Mouse (Mus musculus): ENCODE results near the gene Mis12. TPM values are rescaled to one million over a fixed set of nuclear protein-coding genes. Genes with fewer than 3 reads are reported as not detected.

Gene Mis12
- 10 to 100 TPM; 13.0 to 18.3 TPM for total RNA-seq (2023)

DNA sequence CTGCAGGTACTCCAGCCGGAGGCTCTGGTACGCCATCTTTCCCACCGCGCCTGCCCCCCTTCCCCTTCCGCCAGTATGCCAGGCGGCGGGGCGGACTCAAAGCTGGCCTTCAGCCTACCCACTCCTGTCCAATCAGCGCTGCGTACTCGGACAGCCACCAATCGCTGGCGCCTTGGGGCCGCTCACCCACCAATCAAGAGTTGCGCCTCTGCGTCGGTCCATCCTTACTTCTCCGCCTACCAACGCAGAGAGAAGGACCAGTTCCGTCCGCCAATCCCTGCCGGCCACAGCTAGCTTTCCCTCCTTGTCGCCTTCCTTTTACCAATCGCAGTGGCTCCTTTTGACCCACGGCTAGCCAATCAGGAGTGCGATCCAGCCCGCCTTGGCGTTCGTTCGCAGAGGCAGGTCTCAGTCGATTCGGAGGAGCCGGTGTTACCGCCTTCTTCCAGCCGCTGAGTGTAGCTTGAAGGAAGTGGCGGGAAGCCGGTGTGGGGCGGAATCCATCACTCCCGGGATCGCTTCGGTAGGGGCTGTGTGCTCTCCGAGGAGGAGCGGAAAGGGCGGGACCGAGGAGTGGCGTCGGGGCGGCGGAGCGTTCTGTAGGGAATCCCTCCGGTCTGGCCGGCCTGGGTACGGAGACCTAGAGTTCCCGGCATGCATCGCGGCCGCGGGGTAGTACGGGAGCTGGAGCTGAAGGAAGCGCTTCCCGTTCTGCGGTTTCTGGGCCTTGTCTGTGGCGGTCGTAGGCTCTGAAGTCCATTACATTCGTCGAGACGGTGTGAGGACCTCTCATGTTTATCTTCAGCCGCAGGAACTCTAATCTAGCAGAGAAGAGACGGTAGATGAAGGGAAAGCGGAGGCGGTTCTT lies at the start of gene Mis12, which contains the start of gene Derl2:
Gene Mis12 (plus strand): TSS at position 411 of the 868 bp plus-strand sequence.
Gene Derl2 (minus strand): TSS at position 641 of the 868 bp plus-strand sequence.

DNA sequence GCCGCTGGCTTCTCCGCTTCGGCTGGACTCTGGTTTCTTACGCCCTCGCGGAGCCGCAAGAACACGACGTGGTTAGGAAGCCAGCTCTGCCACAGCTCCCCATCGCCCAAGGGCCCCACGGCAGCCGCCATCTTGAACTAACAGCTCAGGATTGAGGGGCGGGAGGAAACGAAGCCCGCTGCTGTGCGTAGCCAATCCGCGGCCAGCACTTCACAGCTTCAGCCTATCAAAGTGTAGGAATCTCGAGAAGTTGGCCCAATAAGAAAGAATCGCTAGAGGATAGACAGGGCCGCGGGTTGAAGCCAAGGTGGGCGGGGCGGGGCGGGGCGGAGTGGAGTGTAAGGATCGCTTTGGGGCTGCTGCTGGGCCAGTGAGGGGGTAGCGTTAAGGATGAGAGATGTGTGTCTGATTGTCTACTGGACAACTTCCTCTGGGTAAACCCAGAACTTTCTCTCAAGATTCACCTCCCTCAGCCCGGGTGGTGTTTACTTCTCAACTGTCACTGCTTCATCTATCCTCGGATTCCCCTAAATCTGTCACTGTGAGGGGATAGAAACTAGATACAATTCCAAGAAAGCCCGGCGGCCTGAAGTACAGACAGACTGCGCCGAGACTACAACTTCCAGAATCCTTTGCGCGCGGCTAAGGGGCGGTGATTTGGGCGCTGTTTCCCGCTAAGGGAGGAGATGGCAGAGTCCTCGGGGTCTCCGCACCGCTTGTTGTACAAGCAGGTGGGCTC lies 49.4 kb upstream of the Mis12 start, which contains the start of the genes Nup88 and Rpain:
Gene Nup88 (minus strand): TSS at position 153 of the 739 bp plus-strand sequence.
Gene Rpain (plus strand): TSS at position 393 of the 739 bp plus-strand sequence.

DNA sequence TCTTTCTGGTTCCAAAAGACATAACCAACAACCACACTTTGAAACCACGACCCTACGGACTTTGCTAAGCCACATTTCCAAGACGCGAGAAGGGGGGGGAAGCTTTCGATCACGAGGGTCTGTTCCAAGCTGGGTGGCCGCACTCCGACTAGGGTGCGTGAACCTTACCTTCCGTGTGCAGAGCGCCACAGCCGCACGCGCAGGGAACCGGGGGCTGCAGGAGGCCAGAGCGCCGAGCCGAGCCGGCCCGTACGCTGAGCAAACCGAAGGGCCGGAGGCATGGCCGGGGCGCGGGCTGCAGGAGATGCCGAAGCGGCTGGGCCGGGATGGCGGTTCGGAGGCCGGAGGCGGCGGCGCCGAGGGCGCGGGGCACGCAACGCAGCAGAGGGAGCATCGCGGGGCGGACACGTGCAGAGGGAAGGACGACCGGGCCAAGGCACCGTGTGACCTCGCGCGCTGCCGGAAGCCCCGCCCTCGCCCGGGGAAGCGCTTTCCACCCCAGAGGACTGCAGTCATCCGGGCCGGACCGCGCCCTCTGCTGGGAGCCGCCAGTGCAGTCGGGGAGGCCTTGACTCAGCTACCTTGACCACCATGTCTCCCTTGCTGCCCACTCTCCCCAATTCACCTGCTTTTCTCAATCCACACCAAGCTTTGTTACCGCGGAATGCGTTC lies 36.7 kb upstream of the Mis12 start, which contains the start of gene C1qbp:
Gene C1qbp (minus strand): TSS at position 470 of the 672 bp plus-strand sequence.

DNA sequence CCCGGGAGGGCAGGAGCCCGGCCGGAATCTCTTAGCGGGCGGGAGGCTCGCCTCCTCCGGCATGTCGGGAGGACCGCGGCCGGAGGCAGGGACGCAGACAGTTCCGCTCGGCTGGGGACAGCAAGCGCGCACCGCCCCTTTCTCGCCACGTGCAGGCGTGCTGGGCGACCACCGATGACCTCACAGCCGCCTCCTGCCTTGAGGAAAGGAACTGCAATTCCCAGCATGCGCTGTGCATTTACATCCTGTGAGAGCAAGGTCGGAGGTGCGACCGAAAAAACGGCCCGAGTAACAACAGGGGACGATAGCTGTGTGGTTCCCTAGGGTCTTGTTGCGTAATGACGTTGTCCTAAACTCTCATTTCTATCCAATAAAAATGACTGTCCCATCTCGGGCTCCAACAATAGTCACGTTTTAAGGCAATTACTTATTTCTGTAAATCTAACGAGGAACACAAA lies 15.1 kb upstream of the Mis12 start, which contains the start of gene Dhx33:
Gene Dhx33 (minus strand): TSS at position 122 of the 458 bp plus-strand sequence.

DNA sequence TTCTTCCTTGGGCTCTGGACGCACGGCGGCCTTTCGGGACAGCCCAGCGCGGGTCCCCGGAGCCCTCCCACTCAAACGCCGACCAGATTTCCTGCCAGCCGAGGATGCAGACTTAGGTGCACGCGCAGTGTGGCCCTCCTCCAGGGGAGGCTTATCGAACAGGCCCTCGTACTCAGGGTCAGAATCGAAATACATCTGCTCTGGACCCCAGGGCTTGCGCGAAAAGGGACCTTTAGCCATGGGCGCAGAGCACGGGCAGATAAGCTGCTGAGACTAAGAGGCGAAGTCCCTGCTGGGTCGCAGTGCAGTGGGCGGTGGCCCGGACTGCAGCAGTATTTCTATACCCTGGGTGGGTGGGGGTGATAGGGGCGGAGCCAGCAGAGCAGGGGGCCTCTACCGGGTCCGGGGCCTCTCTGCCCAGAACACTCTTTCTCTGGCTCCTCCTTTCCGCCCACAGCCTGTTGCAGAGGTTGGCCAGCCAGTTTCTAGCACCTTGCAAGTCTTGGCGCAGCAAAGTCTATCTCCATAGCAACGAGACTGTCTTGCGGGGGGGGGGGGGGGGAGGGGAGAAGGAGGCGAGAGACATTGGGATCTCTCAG lies 13.9 kb downstream of the Mis12 start, which contains the start of gene 6330403K07Rik:
Gene 6330403K07Rik (minus strand): TSS at position 351 of the 599 bp plus-strand sequence.

Other genes with a start within 250 kb of the Mis12 start
- 1 to 10 TPM; 4.6 to 5.6 TPM for gene Scimp, start 207.0 kb upstream of the Mis12 start, total RNA-seq (2023)
- gene Rabep1, start 174.8 kb upstream of the Mis12 start, total RNA-seq (2023) = 10 to 100 TPM; 32.1 to 34.3 TPM
- 10 to 100 TPM; 56.3 to 65.5 TPM for gene Nup88, start 49.6 kb upstream of the Mis12 start, total RNA-seq (2023)
- gene Rpain, start 49.4 kb upstream of the Mis12 start, total RNA-seq (2023) = 10 to 100 TPM; 30.3 to 36.2 TPM
- gene C1qbp, start 36.6 kb upstream of the Mis12 start, total RNA-seq (2023) = 10 to 100 TPM; 55.7 to 60.5 TPM
- 10 to 100 TPM; 18.1 to 21.5 TPM for gene Dhx33, start 15.2 kb upstream of the Mis12 start, total RNA-seq (2023)
- 10 to 100 TPM; 39.1 to 44.5 TPM for gene Derl2, start 230 bp downstream of the Mis12 start, total RNA-seq (2023)
- gene 6330403K07Rik, start 13.9 kb downstream of the Mis12 start, total RNA-seq (2023) = not detected
- 10 to 100 TPM; 23.7 to 27.8 TPM for gene Nlrp1a, start 125.1 kb downstream of the Mis12 start, total RNA-seq (2023)
- gene Nlrp1b, start 211.1 kb downstream of the Mis12 start, total RNA-seq (2023) = 10 to 100 TPM; 18.9 to 21.8 TPM

All from monocyte, adult 59 days (primary cell).